Mouse (Mus musculus) bone marrow, adult 2 months (tissue): ENCODE results near the gene Card19. TPM values are rescaled to one million over a fixed set of nuclear protein-coding genes. Genes with fewer than 3 reads are reported as not detected.

Source experiments
- H3K27ac ChIP-seq: fragments of 200-500 bp; 2 replicates; pipeline ENCODE4 v1.5.1; 2012; ENCODE audit warnings: low read depth, mild to moderate bottlenecking, control low read depth, inconsistent platforms, low read length; ENCODE audit not compliant: control insufficient read depth, poor library complexity, insufficient read depth
- H3K4me1 ChIP-seq: fragments of 200-500 bp; 2 replicates; pipeline ENCODE4 v1.6.1; 2011; ENCODE audit warnings: low read length; ENCODE audit not compliant: control insufficient read depth, insufficient read depth
- H3K4me3 ChIP-seq: fragments of 200-500 bp; replicated peaks from 2 replicates; pipeline ENCODE3; 2011; ENCODE audit warnings: mild to moderate bottlenecking, low read depth, low read length, control low read depth; ENCODE audit not compliant: control insufficient read depth
- CTCF ChIP-seq: fragments of 200-500 bp; IDR thresholded peaks from 2 replicates; pipeline ENCODE4 v1.5.1; 2011; ENCODE audit warnings: low read length, control low read depth; ENCODE audit not compliant: control insufficient read depth, insufficient read depth
- POLR2A ChIP-seq: fragments of 200-500 bp; IDR thresholded peaks from 2 replicates; pipeline ENCODE4 v1.6.1; 2011; ENCODE audit warnings: low read depth, mild to moderate bottlenecking, control low read depth, low read length, borderline replicate concordance; ENCODE audit not compliant: control insufficient read depth
- WGBS: fragments of 180-500 bp; shearing (Covaris S2); methylation state at CpG from one replicate; pipeline ENCODE4 v1.1.7; 2018; 5-methylcytosine and 5-hydroxymethylcytosine counted together
- polyA plus RNA-seq: library from polyadenylated mRNA; stranded (reverse); fragments of >200 nt; gene quantifications from 2 replicates; pipeline ENCODE4 v1.2.4, GENCODE M21; 2011; ENCODE audit warnings: low replicate concordance; ENCODE audit not compliant: missing spikeins, insufficient read depth, insufficient read length

Card19 gene
- polyA plus RNA-seq, 1 experiment: 41.1 TPM

GRCm38 (mm10) chr13:49196766-49197165, 19.1 kb downstream of the Card19 start:
- no peak overlapping the region for H3K4me3 ChIP-seq
- TF ChIP-seq POLR2A: 0 out of 2 replicates have a peak, but pooled peaks have one; percentile 21
- TF ChIP-seq CTCF: no peak
- peaks cover 19% of the 10 kb centered on the region for H3K4me1 ChIP-seq
- WGBS: 12% methylated on average over 6 of the region's 6 CpGs
- peak overlapping the region; percentile 25 for H3K27ac ChIP-seq

DNA sequence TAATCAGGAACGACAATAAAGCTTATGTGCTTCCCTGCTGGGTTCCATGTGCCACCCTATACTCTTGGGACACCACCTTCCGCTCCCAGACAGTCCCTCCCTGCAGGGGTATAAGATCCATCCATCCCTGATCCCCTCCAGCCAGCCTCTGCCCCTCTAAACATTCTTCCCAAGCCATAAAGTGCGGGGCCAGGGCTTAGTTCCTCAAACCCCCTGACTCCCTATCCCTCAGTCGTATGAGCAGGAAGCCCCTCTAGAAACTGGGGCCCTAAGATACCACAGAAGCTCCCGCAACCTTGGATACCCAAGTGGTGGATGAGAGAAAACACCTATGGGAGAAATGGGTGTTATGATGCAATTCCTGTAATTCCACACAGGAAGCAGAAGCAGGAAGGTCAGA, 19.6 kb downstream of the Card19 start:
- WGBS: 33% methylated on average over 5 of the region's 5 CpGs
- H3K27ac ChIP-seq: peak overlapping the region; percentile 65
- TF ChIP-seq POLR2A (no peak), CTCF (no peak)
- peaks cover 19% of the 10 kb centered on the region for H3K4me1 ChIP-seq
- no peak overlapping the region for H3K4me3 ChIP-seq

GRCm38 (mm10) chr13:49195651-49196050, 20.2 kb downstream of the Card19 start:
- Histone ChIP-seq H3K4me1 (peaks cover 16% of the 10 kb centered on the region), H3K4me3 (no peak overlapping the region), H3K27ac (peak overlapping the region; percentile 65)
- WGBS: 82% methylated on average over 7 of the region's 7 CpGs
- TF ChIP-seq POLR2A (no peak), CTCF (no peak)

GRCm38 (mm10) chr13:49194811-49195210, 21.0 kb downstream of the Card19 start:
- Histone ChIP-seq H3K4me3 (no peak overlapping the region), H3K4me1 (peaks cover 14% of the 10 kb centered on the region), H3K27ac (no peak overlapping the region)
- no peak for TF ChIP-seq CTCF
- no peak for TF ChIP-seq POLR2A
- WGBS: 64% methylated on average over 13 of the region's 13 CpGs

- TF ChIP-seq CTCF: no peak
- no peak for TF ChIP-seq POLR2A
- WGBS: 87% methylated on average over 17 of the region's 17 CpGs
- H3K4me3 ChIP-seq: no peak overlapping the region
- no peak overlapping the region for H3K27ac ChIP-seq
- peaks cover 15% of the 10 kb centered on the region for H3K4me1 ChIP-seq
Observed at GRCm38 (mm10) chr13:49193650-49194049, 22.2 kb downstream of the Card19 start.

DNA sequence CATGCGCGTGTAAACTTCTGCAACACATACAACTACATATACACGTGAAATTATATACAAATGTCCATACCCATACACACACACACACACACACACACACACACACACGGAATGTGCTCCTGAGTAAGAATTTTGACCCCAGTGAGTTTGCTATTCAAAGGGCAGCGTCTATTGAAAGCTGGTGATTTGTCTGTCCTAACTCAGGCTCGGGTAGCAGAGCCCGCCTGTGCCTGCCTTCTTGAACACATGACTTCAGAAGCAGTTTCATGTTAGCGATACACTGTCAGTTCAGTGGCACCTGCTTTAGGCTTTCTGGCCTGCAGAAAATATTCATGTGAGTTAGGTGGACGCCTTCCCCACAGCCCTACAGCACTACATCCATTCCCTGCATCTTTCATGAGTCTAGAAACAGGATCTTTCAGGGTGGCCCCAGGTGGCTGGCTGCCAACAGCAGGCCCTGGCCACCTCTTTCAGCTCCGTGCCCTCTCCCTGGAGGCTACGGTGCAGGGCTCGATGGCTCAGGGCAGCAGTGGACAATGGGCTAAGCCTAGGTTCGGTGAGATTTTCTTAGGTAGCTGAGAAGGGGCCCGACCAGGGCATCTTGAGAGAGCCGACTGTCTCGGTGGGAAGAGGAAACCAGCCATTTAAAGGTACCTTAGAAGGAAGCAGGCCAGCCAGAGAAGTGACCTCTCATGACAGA, 23.5 kb downstream of the Card19 start:
- Histone ChIP-seq H3K4me3 (no peak overlapping the region), H3K27ac (no peak overlapping the region), H3K4me1 (peaks cover 10% of the 10 kb centered on the region)
- 40% methylated on average over 16 of the region's 16 CpGs for WGBS
- no peak for TF ChIP-seq CTCF

DNA sequence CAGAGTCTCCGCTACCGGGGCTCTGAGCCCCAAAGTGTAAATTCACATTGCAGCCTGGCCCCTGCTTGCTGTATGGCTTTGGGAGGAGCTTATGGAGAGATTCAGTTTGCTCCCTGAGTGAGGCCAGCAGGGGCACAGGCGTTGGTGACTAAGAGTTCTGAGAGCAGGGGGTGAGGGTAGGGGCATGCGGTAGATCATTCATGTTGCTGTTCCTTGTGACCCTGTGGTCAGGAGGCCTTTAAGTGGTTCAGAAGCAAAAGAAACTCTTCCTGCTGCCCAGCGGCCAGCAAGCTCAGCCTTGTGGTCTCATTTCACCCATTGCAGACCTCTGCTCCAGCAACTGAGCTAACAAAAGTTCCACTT, 24.2 kb downstream of the Card19 start:
- Histone ChIP-seq H3K4me1 (peaks cover 12% of the 10 kb centered on the region), H3K27ac (peak overlapping the region; percentile 2; the same call in 1 of the 2 replicates), H3K4me3 (no peak overlapping the region)
- TF ChIP-seq CTCF: no peak
- TF ChIP-seq POLR2A: no peak
- WGBS: 31% methylated on average over 5 of the region's 5 CpGs

DNA sequence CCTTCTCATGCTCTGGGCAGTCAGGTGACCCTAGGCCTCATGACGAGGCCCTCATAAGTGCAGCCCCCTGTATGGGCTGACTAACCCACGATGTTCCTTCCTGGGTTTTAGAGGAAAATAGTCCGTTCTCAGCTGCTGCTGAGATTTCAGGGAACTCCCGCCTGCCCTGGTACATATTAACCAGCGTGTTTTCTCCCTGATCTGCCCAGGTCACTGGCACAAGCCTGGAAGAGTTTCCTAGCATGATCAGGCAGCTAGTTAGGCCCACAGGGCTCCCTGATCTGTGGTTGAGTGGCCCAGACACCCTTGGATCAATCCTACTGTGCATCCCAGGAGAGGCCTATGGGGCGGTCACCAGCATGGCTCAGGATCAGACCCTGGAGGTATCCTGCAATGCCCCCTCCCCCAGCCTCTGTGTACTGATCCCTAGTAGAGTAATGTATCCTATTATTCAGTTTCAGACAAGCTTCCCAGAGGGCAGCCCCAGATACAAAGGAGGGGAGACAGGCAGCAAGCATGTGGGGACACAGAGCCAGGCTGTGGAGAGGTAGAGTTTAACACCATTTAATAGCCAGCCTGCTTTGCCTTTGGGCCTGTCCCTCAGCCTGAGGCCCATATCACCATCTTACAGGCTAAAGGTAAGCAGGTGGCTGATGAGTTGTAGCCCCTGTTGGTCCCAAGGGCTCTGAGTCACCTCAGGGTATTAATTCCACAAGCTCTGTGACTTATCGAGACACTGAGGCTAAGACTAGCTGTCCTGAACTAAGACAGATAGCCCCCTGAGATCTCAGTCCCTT, 24.8 kb downstream of the Card19 start:
- 0 out of 2 replicates have a peak overlapping the region, but pooled peaks have one; percentile 2 for H3K27ac ChIP-seq
- TF ChIP-seq CTCF (no peak), POLR2A (no peak)
- H3K4me3 ChIP-seq: no peak overlapping the region
- H3K4me1 ChIP-seq: peaks cover 15% of the 10 kb centered on the region
- WGBS: 52% methylated on average over 7 of the region's 7 CpGs
